Mouse (Mus musculus): ENCODE data around the gene Cacna2d2.

Gene Cacna2d2

GRCm38 (mm10) chr9:107555031-107555457, 155.6 kb downstream of the Cacna2d2 start:
- DNase-seq (ENCODE audit: low read depth): peak; percentile 75

DNA sequence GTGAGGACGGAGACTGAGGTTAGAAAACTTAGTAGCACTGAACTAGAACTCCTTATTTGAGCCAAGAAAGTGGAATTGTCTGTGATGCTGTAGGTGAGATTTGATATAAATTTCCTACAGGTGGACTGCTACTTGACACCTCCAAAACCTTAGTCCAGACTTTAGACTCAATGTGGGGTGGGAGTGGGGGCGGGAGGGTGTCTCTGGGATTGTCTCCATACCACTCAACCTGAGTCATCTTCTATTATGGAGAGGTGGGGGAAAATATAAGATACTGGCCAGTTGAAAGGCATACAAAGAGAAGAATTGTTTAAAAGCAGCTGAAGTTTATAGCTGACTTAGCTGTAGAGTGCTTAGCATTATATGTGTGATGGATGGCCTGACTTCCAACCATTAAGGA, 156.3 kb downstream of the Cacna2d2 start:
- DNase-seq (ENCODE audit: low read depth): no peak

- peak; percentile 42 for DNase-seq (ENCODE audit: low read depth)
Observed at GRCm38 (mm10) chr9:107556346-107556745, 156.9 kb downstream of the Cacna2d2 start.

GRCm38 (mm10) chr9:107563029-107563581, 163.7 kb downstream of the Cacna2d2 start, which contains the start of gene Tusc2:
Tusc2 (plus strand) TSS chr9:107563255.
- DNase-seq (ENCODE audit: low read depth): peak; percentile 96

- peak; percentile 35 for DNase-seq (ENCODE audit: low read depth)
Observed at GRCm38 (mm10) chr9:107565556-107565955, 166.1 kb downstream of the Cacna2d2 start.

DNA sequence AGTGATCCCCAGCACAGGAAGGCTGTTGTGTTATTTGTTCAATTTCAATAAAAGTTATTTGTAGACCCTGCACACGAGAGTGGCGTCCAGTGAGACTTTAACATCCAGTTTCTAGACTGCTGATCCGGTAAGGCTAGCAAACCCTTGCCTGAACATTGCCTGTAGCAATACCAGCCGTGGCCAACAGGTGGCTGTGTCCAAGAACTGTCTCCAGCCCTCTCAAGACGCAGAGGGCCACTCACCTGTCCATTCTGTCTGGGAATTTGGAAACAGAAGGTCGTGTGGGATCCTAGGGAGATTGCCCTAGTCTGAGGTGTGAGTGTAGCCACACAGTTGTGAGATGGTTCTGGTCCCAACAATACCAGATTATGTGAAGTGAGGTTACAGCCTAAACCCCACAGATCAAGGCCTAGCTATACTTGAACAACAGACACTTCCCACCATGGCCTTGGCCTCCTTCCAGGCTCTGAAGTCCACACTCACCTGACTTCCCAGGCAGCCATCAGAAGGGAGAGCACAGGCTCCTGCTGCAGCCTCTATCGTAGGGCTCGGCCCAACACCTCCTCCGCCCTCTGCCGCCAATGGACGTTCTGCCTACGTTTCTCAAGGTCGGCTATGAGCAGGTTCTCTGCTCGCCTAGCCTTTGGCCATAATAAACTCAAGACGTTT, 166.8 kb downstream of the Cacna2d2 start:
- DNase-seq (ENCODE audit: low read depth): peak; percentile 79

DNA sequence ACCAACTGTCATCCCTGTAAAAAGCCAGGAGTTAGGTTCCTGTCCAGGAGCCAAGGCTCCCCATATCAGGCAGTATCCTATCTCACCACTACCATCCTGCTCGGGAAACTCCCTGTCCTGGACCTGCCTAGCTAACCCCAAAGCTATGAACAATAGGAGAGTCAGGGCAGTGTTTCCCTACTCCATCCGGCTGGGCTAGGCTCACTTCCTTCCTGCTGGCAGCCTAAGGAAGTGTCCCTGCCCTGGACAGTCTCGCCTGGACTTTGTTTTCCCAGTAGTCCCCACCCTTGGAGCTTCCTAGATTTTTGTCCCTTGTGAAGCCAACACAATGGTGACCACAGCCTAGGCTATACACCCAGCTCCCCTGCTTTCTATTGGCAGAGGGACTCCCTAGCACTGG, 167.4 kb downstream of the Cacna2d2 start:
- DNase-seq (ENCODE audit: low read depth): no peak

GRCm38 (mm10) chr9:107567702-107568319, 168.4 kb downstream of the Cacna2d2 start, which contains the start of gene Hyal2:
Hyal2 (plus strand) TSS chr9:107567945.
- no peak for DNase-seq (ENCODE audit: low read depth)

- DNase-seq (ENCODE audit: low read depth): peak; percentile 92
Observed at GRCm38 (mm10) chr9:107568331-107569261, 169.2 kb downstream of the Cacna2d2 start.

GRCm38 (mm10) chr9:107569270-107569669, 169.9 kb downstream of the Cacna2d2 start:
- no peak for DNase-seq (ENCODE audit: low read depth)

- DNase-seq (ENCODE audit: low read depth): no peak
Observed at GRCm38 (mm10) chr9:107570016-107570415, 170.6 kb downstream of the Cacna2d2 start.

GRCm38 (mm10) chr9:107570845-107571244, 171.4 kb downstream of the Cacna2d2 start:
- no peak for DNase-seq (ENCODE audit: low read depth)

DNA sequence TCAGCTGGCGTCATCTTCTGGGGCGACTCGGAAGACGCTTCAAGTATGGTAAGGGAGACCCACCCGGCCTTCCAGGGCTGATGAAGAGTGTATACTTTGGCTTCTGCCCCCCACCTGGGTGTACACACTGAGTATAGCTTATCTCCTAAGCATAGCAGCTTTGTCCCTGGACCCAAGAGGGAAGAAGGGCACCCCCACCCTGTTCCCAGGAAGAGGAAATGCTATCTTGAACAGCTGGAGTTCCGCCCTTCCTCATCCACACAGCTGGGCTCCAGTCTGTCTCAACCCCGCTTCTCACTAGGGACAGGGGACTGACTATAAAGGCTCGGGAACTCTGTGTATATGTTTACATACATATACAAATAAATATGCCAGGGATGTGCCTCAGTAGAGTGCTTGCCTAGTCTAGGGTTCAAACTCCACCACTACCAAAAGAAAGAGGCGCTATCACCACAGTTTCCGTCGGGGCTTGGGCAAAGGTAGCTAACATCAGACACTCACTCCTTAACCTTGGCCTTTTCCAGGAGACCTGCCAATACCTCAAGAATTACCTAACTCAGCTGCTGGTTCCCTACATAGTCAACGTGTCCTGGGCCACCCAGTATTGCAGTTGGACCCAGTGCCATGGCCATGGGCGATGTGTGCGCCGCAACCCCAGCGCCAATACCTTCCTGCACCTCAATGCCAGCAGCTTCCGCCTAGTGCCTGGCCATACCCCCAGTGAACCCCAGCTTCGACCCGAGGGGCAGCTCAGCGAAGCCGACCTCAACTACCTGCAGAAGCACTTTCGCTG, 172.3 kb downstream of the Cacna2d2 start:
- DNase-seq (ENCODE audit: low read depth): no peak

DNA sequence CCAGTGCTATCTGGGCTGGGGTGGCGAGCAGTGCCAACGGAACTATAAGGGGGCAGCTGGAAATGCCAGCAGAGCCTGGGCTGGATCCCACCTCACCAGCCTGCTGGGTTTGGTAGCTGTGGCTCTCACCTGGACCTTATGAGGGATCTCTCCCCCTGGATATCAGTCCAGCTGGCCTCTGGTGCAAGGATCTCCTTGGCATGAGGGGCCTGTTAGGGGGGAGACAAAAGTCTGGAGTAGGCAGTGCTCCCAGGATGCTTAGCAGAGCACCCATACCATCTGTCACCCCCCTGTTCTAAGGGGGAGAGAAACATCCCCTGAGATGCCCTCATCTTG, 172.9 kb downstream of the Cacna2d2 start:
- DNase-seq (ENCODE audit: low read depth): no peak

- DNase-seq (ENCODE audit: low read depth): peak; percentile 57
Observed at GRCm38 (mm10) chr9:107573774-107574173, 174.4 kb downstream of the Cacna2d2 start.

GRCm38 (mm10) chr9:107575579-107576356, 176.4 kb downstream of the Cacna2d2 start:
- DNase-seq (ENCODE audit: low read depth): no peak

DNA sequence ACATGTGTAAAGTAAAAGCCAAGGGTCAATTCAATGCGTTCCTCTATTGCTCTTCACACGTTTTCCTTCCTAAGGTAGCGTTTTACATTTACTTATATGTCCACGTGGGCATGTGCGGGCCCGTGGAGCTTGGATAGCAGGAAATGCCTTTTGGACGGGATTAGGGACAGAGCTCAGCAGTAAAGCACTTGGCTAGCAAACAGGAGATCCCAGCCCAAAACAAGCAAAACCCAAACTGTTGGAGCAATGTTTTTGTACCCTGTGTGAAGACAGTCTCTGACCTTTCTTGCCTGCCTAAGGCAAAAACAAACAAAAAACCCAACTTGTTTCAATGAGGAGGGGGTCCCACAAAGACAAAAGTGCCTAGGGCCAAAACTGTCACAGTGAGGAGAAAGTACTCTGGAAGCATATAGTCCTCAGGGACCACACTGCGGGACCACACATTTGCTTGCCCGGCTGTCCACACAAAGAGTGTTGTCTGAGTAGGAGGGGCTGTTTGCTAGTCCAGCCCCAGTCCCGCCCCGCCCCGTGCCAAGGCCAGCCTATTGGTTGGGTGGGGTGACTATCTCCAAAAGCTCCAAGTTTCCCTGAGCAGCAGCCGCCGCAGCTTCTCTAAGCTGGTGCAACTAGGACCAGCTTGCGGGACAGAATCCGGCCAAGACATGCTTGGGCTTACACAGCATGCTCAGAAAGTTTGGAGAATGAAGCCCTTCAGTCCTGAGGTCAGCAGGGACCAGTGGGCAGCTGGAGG, 177.1 kb downstream of the Cacna2d2 start, which contains the start of gene Hyal1:
Gene Hyal1 (plus strand): TSS at position 571 of the 751 bp plus-strand sequence.
- DNase-seq (ENCODE audit: low read depth): peak; percentile 71

DNA sequence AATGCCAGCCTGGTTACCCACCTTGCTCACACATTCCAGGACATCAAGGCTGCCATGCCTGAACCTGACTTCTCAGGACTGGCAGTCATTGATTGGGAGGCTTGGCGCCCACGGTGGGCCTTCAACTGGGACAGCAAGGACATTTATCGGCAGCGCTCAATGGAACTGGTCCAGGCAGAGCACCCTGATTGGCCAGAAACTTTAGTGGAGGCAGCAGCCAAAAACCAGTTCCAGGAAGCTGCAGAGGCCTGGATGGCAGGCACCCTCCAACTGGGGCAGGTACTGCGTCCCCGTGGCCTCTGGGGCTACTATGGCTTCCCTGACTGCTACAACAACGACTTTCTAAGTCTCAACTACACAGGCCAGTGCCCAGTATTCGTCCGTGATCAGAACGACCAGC, 178.5 kb downstream of the Cacna2d2 start:
- DNase-seq (ENCODE audit: low read depth): no peak

GRCm38 (mm10) chr9:107578587-107578986, 179.2 kb downstream of the Cacna2d2 start, which contains the start of gene Naa80:
Naa80 (plus strand) TSS chr9:107578887.
- DNase-seq (ENCODE audit: low read depth): no peak
